Mouse (Mus musculus): Measurements from ENCODE around the gene Dedd2. TPM values are rescaled to one million over a fixed set of nuclear protein-coding genes. Genes with fewer than 3 reads are reported as not detected.

The Dedd2 gene
- polyA plus RNA-seq, 1 experiment = not detected

GRCm38 (mm10) chr7:25222275-25222967 lies 2.0 kb upstream of the Dedd2 start:
- 79% methylated on average over 10 of the region's 10 CpGs for WGBS
- no peak overlapping the region for H3K4me3 ChIP-seq (ENCODE audit: insufficient read depth, low read depth, low read length)
- H3K4me1 ChIP-seq (ENCODE audit: control insufficient read depth, insufficient read depth, low read length) = peaks cover 17% of the 10 kb centered on the region
- H3K27ac ChIP-seq (ENCODE audit: insufficient read depth, low read depth, low read length) = no peak overlapping the region
- TF ChIP-seq CTCF (IDR thresholded peaks at IDR 0.05; ENCODE audit: insufficient read depth, low read depth, low read length) = no peak
- no peak for TF ChIP-seq POLR2A (IDR thresholded peaks at IDR 0.05; ENCODE audit: insufficient read depth, low read depth, low read length)

GRCm38 (mm10) chr7:25221102-25221883 lies 878 bp upstream of the Dedd2 start, which contains the start of gene Zfp526:
Gene Zfp526, plus strand, starts transcription at chr7:25221425.
- Histone ChIP-seq H3K4me3 (ENCODE audit: insufficient read depth, low read depth, low read length) (peak within 1 kb of the TSS; percentile 96), H3K27ac (ENCODE audit: insufficient read depth, low read depth, low read length) (peak within 1 kb of the TSS; percentile 83; the same call in 1 of the 2 replicates), H3K4me1 (ENCODE audit: control insufficient read depth, insufficient read depth, low read length) (peaks cover 19% of the 10 kb centered on the region)
- WGBS = under 1% methylated on average over 45 of the region's 45 CpGs
- TF ChIP-seq CTCF (IDR thresholded peaks at IDR 0.05; ENCODE audit: insufficient read depth, low read depth, low read length) (no peak), POLR2A (IDR thresholded peaks at IDR 0.05; ENCODE audit: insufficient read depth, low read depth, low read length) (peak; percentile 46; the same call in 1 of the 2 replicates)

GRCm38 (mm10) chr7:25219756-25220456 lies 509 bp downstream of the Dedd2 start:
- peak overlapping the region; percentile 56 for H3K4me3 ChIP-seq (ENCODE audit: insufficient read depth, low read depth, low read length)
- 1% methylated on average over 31 of the region's 31 CpGs for WGBS
- peaks cover 19% of the 10 kb centered on the region for H3K4me1 ChIP-seq (ENCODE audit: control insufficient read depth, insufficient read depth, low read length)
- TF ChIP-seq POLR2A (IDR thresholded peaks at IDR 0.05; ENCODE audit: insufficient read depth, low read depth, low read length) = no peak; the same call in 1 of the 2 replicates
- TF ChIP-seq CTCF (IDR thresholded peaks at IDR 0.05; ENCODE audit: insufficient read depth, low read depth, low read length) = no peak
- H3K27ac ChIP-seq (ENCODE audit: insufficient read depth, low read depth, low read length) = peak overlapping the region; percentile 42; the same call in 1 of the 2 replicates

- under 1% methylated on average over 16 of the region's 16 CpGs for WGBS
- Histone ChIP-seq H3K4me3 (ENCODE audit: insufficient read depth, low read depth, low read length) (peak overlapping the region; percentile 56), H3K27ac (ENCODE audit: insufficient read depth, low read depth, low read length) (peak overlapping the region; percentile 32; the same call in 1 of the 2 replicates), H3K4me1 (ENCODE audit: control insufficient read depth, insufficient read depth, low read length) (peaks cover 19% of the 10 kb centered on the region)
- no peak for TF ChIP-seq POLR2A (IDR thresholded peaks at IDR 0.05; ENCODE audit: insufficient read depth, low read depth, low read length)
- no peak for TF ChIP-seq CTCF (IDR thresholded peaks at IDR 0.05; ENCODE audit: insufficient read depth, low read depth, low read length)
Measured at GRCm38 (mm10) chr7:25219416-25219750, 1.0 kb downstream of the Dedd2 start.

GRCm38 (mm10) chr7:25218705-25219415 lies 1.6 kb downstream of the Dedd2 start:
- peak overlapping the region; percentile 32; the same call in 1 of the 2 replicates for H3K27ac ChIP-seq (ENCODE audit: insufficient read depth, low read depth, low read length)
- 1% methylated on average over 53 of the region's 53 CpGs for WGBS
- peaks cover 19% of the 10 kb centered on the region for H3K4me1 ChIP-seq (ENCODE audit: control insufficient read depth, insufficient read depth, low read length)
- peak overlapping the region; percentile 56 for H3K4me3 ChIP-seq (ENCODE audit: insufficient read depth, low read depth, low read length)
- no peak for TF ChIP-seq POLR2A (IDR thresholded peaks at IDR 0.05; ENCODE audit: insufficient read depth, low read depth, low read length)
- 0 out of 2 replicates have a peak, but pooled peaks have one; percentile 16 for TF ChIP-seq CTCF (IDR thresholded peaks at IDR 0.05; ENCODE audit: insufficient read depth, low read depth, low read length)

GRCm38 (mm10) chr7:25217653-25218395 lies 2.6 kb downstream of the Dedd2 start:
- Histone ChIP-seq H3K4me1 (ENCODE audit: control insufficient read depth, insufficient read depth, low read length) (peaks cover 17% of the 10 kb centered on the region), H3K4me3 (ENCODE audit: insufficient read depth, low read depth, low read length) (no peak overlapping the region), H3K27ac (ENCODE audit: insufficient read depth, low read depth, low read length) (no peak overlapping the region)
- no peak for TF ChIP-seq POLR2A (IDR thresholded peaks at IDR 0.05; ENCODE audit: insufficient read depth, low read depth, low read length)
- TF ChIP-seq CTCF (IDR thresholded peaks at IDR 0.05; ENCODE audit: insufficient read depth, low read depth, low read length) = no peak
- WGBS = 74% methylated on average over 12 of the region's 12 CpGs

- no peak overlapping the region for H3K27ac ChIP-seq (ENCODE audit: insufficient read depth, low read depth, low read length)
- H3K4me1 ChIP-seq (ENCODE audit: control insufficient read depth, insufficient read depth, low read length) = peaks cover 5% of the 10 kb centered on the region
- 83% methylated on average over 2 of the region's 2 CpGs for WGBS
- no peak for TF ChIP-seq POLR2A (IDR thresholded peaks at IDR 0.05; ENCODE audit: insufficient read depth, low read depth, low read length)
- TF ChIP-seq CTCF (IDR thresholded peaks at IDR 0.05; ENCODE audit: insufficient read depth, low read depth, low read length) = no peak
- no peak overlapping the region for H3K4me3 ChIP-seq (ENCODE audit: insufficient read depth, low read depth, low read length)
Measured at GRCm38 (mm10) chr7:25214172-25214571, 6.2 kb downstream of the Dedd2 start.

GRCm38 (mm10) chr7:25213099-25213498 lies 7.3 kb downstream of the Dedd2 start:
- Histone ChIP-seq H3K4me1 (ENCODE audit: control insufficient read depth, insufficient read depth, low read length) (peaks cover 5% of the 10 kb centered on the region), H3K4me3 (ENCODE audit: insufficient read depth, low read depth, low read length) (no peak overlapping the region), H3K27ac (ENCODE audit: insufficient read depth, low read depth, low read length) (no peak overlapping the region)
- no peak for TF ChIP-seq CTCF (IDR thresholded peaks at IDR 0.05; ENCODE audit: insufficient read depth, low read depth, low read length)
- TF ChIP-seq POLR2A (IDR thresholded peaks at IDR 0.05; ENCODE audit: insufficient read depth, low read depth, low read length) = no peak
- 52% methylated on average over 3 of the region's 3 CpGs for WGBS

Measured in olfactory bulb, adult 2 months (tissue).